Comparison of ENCODE assay signal across 9 mouse cellular contexts in genomic region chr2:158673493-158673892, GRCm38 (mm10). TPM values are rescaled to one million over a fixed set of nuclear protein-coding genes. Genes with fewer than 3 reads are reported as not detected.
DNase-seq lines count a peak whose midpoint lies in the region; ATAC-seq and TF ChIP-seq lines count a peak whose summit lies in the region.
"Had no signal": no experiment of that assay in that cellular context is flagged by ENCODE, and none has a peak within 500 bp of the region (broad histone marks: within the 10 kb centered on the region; RNA-seq: fewer than 3 reads in every experiment).

No protein-coding gene starts in this region.

- 40% methylated on average over 4 of the region's 4 CpGs for WGBS in heart, adult 2 months

- peak overlapping the region; percentile 80 for H3K27ac ChIP-seq in heart, adult 2 months
- H3K27ac ChIP-seq in testis, adult 2 months (ENCODE audit: control insufficient read depth, insufficient read depth, low read depth, low read length): peak overlapping the region; percentile 22; the same call in 1 of the 2 replicates
- H3K27ac ChIP-seq: liver, embryonic 15.5 days had no signal

- no peak for TF ChIP-seq POLR2A in heart, adult 2 months (IDR thresholded peaks at IDR 0.05; ENCODE audit: insufficient read depth, low read depth, low read length)
- no peak for TF ChIP-seq POLR2A in testis, adult 2 months (IDR thresholded peaks at IDR 0.05; ENCODE audit: control insufficient read depth, low read depth, low read length)

- no peaks in the 10 kb centered on the region for H3K36me3 ChIP-seq in heart, adult 2 months (ENCODE audit: control insufficient read depth, insufficient read depth, low read length)
- H3K36me3 ChIP-seq in testis, adult 2 months (ENCODE audit: control insufficient read depth, insufficient read depth, low read length): no peaks in the 10 kb centered on the region
- H3K36me3 ChIP-seq: liver, embryonic 15.5 days had no signal

- intact Hi-C loops in heart, adult 2 months (cut with DNase I): loop anchor here (2.0 kb wide), 2 partner anchors 13 to 23 kb away; no protein-coding TSS in a partner anchor
- intact Hi-C loops in gastrocnemius, postnatal 36 days (cut with DNase I): no loop called here

- no peak for ATAC-seq in granulocyte monocyte progenitor cell, adult 5-6 weeks (replicated peaks; ENCODE audit: poor library complexity, severe bottlenecking)

- no peaks in the 10 kb centered on the region for H3K27me3 ChIP-seq in heart, adult 2 months (ENCODE audit: control insufficient read depth, insufficient read depth, low read length)
- no peaks in the 10 kb centered on the region for H3K27me3 ChIP-seq in testis, adult 2 months (ENCODE audit: control insufficient read depth, insufficient read depth, low read length)

- H3K9ac ChIP-seq in heart, adult 2 months (ENCODE audit: low read depth, low read length): no peak overlapping the region
- H3K9ac ChIP-seq: liver, embryonic 15.5 days had no signal

- peaks cover 16% of the 10 kb centered on the region for H3K4me1 ChIP-seq in heart, adult 2 months (ENCODE audit: control insufficient read depth, insufficient read depth, low read length)
- peaks cover 12% of the 10 kb centered on the region for H3K4me1 ChIP-seq in testis, adult 2 months (ENCODE audit: control insufficient read depth, insufficient read depth, low read length)
- H3K4me1 ChIP-seq: liver, embryonic 15.5 days had no signal

- no peaks in the 10 kb centered on the region for H3K79me2 ChIP-seq in heart, adult 2 months (replicated peaks; ENCODE audit: control insufficient read depth, insufficient read depth, low read length)

- no peak for TF ChIP-seq EP300 in heart, adult 2 months (IDR thresholded peaks at IDR 0.05; ENCODE audit: insufficient read depth, low read depth, low read length)

- no peak for TF ChIP-seq CTCF in heart, adult 2 months (IDR thresholded peaks at IDR 0.05)
- TF ChIP-seq CTCF in testis, adult 2 months (IDR thresholded peaks at IDR 0.05; ENCODE audit: control insufficient read depth, insufficient read depth, insufficient replicate concordance, low read depth, low read length): no peak

- no peak overlapping the region; the same call in 1 of the 2 replicates for H3K4me3 ChIP-seq in heart, adult 2 months
- no peak overlapping the region for H3K4me3 ChIP-seq in testis, adult 2 months (ENCODE audit: control insufficient read depth, low read depth, low read length)
- H3K4me3 ChIP-seq: liver, embryonic 15.5 days had no signal

- peak in 1 of 2 experiments; percentile 44 for DNase-seq in heart, adult 2 months
- no peak for DNase-seq in heart, adult 8-10 months (ENCODE audit: low spot score)
- no peak for DNase-seq in testis, postnatal 10 days (ENCODE audit: low spot score)
- DNase-seq in naive thymus-derived CD4-positive, alpha-beta T cell, adult 2 months (ENCODE audit: low read depth): peak; percentile 47
- DNase-seq in gastrocnemius, postnatal 36 days: no peak
- DNase-seq in T-cell, adult 2 months (ENCODE audit: low spot score): no peak

RNA-seq across cellular contexts. Expression of gene Ppp1r16b, which starts 8.3 kb away (rescaled TPM):
- 10 to 100 TPM; 10.4 to 12.3 TPM for total RNA-seq in heart, adult 2 months (2021)
- 3.3 and 5.3 TPM in 2 replicates for polyA plus RNA-seq in heart, adult 2 months (2012; rRNA removed)
- total RNA-seq in heart, adult 8-10 months (2022): 10 to 100 TPM in 2 of 4 experiments, 1 to 10 TPM in 2; 7.8 to 12.3 (median 10.1) TPM
- 1.3 and 2.0 TPM in 2 replicates for polyA plus RNA-seq in testis, adult 2 months (2012; rRNA removed)
- 0.21 TPM in 1 of 2 replicates, not detected in the other for total RNA-seq in granulocyte monocyte progenitor cell, adult 5-6 weeks (2014; fragmentation: Nextera tagmentation)
- total RNA-seq in granulocyte monocyte progenitor cell, adult 5-6 weeks (2017): 0.31 TPM in 1 of 2 replicates, not detected in the other
- total RNA-seq in gastrocnemius, postnatal 36 days (2021): 1 to 10 TPM; 3.5 to 3.6 TPM

RNA-seq across cellular contexts. Expression of gene Actr5, which starts 48.8 kb away (rescaled TPM):
- total RNA-seq in heart, adult 2 months (2021): 1 to 10 TPM; 4.8 to 6.4 TPM
- polyA plus RNA-seq in heart, adult 2 months (2012; rRNA removed): 2.9 and 3.5 TPM in 2 replicates
- 1 to 10 TPM; 5.0 to 6.4 (median 6.3) TPM for total RNA-seq in heart, adult 8-10 months (2022)
- 8.9 and 9.2 TPM in 2 replicates for polyA plus RNA-seq in testis, adult 2 months (2012; rRNA removed)
- 15.6 and 18.5 TPM in 2 replicates for total RNA-seq in granulocyte monocyte progenitor cell, adult 5-6 weeks (2014; fragmentation: Nextera tagmentation)
- 15.8 and 21.6 TPM in 2 replicates for total RNA-seq in granulocyte monocyte progenitor cell, adult 5-6 weeks (2017)
- total RNA-seq in gastrocnemius, postnatal 36 days (2021): 1 to 10 TPM; 2.4 to 3.6 TPM
